Mouse (Mus musculus) brain, embryonic 18.5 days (tissue): ENCODE measurements around the gene Piezo1.

Source experiments
- DNase-seq: peaks from one replicate; pipeline ENCODE4 v3.0.0-alpha.2; 2012; ENCODE audit warnings: low read depth, low spot score

The Piezo1 gene

GRCm38 (mm10) chr8:122546066-122546755, 4.9 kb downstream of the Piezo1 start:
- no peak for DNase-seq

DNA sequence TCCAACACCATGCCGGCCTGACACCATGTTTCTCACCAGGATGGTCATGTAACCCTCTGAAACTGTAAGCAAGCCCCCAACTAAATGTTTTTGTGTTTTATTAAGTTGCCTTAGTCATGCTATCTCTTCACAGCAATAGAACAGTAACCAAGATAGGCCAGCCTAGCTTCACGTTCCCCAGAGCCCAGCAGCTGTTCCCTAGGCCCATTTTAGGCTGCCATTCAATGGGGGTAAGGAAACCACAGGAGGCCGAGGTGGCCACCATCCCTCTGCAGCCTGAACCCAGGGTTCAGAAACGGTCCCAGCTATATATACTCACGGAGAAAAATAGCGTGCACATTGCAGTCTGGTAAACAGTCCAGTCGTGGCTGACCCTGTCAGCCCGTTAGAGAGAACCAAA, 7.0 kb downstream of the Piezo1 start:
- DNase-seq, result no peak

GRCm38 (mm10) chr8:122538310-122539076, 12.6 kb downstream of the Piezo1 start:
- no peak for DNase-seq

GRCm38 (mm10) chr8:122537812-122538211, 13.3 kb downstream of the Piezo1 start:
- no peak for DNase-seq

- no peak for DNase-seq
Observed at GRCm38 (mm10) chr8:122537033-122537432, 14.1 kb downstream of the Piezo1 start.

- no peak for DNase-seq
Observed at GRCm38 (mm10) chr8:122531312-122531711, 19.8 kb downstream of the Piezo1 start.

GRCm38 (mm10) chr8:122529159-122529558, 22.0 kb downstream of the Piezo1 start:
- no peak for DNase-seq

DNA sequence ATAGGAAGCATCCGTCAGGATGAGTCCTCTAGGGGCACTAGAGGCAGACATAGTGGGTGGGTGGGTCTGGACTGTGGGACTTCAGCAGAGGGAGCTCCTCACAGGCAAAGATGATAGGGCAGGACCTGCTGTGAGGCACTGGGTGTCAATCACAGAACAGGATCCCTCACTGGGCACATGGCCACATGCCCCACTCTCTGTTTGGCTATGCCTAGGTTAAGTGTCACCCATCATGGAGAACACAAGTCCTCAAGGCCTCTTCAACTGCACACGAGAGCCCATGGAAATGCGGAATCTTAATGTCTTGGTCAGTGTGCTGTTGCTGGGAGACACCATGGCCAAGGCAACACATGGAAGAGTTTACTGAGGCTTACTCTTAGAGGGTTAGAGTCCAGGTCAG, 23.2 kb downstream of the Piezo1 start:
- DNase-seq, result no peak

DNA sequence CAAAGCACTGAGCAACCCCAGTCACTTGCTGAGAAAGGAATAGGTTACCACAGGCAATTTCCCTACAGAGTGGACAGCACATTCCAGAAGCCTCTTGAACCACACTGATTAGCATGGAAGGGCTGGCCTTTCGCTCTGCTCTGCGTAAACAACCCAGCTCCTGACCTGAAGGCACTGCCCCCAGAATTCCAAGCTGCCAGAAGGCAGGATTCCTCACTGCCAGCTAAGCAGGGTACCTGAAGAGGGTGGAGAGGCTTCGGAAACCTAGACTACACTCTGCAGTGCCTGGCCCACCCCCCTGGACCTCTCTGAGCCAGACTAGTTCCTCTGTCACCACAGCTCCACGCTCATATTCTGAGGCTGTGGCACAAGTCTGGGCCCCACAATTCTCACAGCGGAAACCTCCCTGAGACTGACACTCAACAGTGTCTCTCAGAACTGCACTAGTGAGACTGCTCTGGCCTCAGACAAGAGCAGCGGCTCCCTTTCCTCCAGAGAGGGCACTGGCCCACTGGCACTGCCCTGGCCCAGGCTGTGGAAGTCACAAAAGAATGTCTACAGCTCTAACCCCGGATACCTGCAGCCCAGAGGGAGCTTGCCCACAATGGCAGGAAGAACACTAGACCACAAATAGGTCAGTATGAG, 24.5 kb downstream of the Piezo1 start:
- no peak for DNase-seq

- no peak for DNase-seq
Observed at GRCm38 (mm10) chr8:122526084-122526483, 25.0 kb downstream of the Piezo1 start.

DNA sequence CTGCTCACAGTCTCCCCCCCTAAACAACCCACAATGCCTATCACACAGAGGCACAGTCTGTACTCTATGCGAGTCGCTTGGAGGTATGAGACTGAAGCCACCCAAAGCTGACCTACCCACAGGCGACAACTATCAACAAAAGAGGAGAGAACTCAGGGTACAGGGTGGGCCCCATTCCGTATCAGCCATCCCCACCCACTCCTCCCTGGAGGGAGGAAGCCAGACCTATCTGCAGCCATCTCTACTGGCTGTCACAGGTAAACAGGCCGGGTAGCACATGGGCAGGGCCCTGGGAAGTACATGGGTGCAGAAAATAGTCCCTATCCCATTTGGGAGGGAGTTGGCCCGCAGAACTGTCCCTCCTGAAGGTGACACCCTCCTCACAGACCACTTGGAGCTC, 26.1 kb downstream of the Piezo1 start:
- no peak for DNase-seq

DNA sequence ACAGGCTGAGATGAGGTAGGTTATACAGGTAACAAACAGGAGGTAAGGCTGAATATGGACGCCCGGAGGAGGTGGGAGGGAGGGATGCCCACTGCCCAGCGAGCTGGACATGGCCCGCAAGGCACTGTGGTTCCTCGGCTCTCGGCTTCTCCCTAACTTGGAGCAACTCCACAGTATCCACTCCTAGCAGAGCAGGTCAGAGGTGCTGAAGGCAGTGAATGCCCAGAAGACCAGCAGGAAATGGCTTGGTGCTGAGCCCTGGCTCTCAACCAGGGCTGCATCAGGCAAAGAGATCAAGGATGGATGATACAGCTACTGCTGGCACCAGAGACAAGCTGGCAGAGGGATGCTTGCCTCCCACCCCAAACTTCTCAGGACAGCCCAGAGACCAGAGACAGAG, 26.6 kb downstream of the Piezo1 start:
- DNase-seq, result no peak

DNA sequence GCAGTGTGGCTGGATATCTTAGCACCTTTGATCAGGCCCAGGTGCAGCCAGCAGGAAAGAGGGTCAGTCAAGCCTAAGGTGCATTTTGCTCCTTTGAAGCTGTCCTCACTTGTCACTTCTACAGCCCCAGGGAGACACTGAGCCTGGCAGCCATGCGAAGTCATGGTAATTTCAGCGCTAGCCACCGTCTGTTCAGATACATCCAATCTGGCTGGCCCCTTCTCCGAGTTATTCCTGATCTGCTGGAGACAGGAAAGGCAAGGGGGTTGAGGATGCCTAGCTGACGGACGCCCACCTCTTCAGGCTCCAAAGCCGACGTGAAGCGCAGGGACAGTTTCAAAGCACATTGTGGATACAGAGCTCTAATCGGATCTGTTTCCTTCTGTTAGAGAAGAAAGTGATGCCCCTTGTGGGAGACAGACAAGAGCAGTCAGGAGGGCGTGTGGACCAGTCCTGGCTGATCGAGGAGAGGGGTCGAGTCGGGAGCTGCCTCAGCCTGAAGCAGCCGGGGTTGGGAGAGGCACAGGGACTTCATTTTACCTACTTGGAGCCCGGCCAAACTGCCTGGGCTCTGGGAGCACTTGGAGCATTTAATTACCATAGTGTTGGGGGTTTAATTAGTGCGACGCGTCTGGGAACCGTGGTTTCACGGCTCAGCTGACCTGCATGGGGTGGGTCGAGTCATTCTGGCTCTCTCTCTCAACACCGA, 27.3 kb downstream of the Piezo1 start:
- DNase-seq, result no peak

- no peak for DNase-seq
Observed at GRCm38 (mm10) chr8:122522796-122523651, 28.1 kb downstream of the Piezo1 start.

DNA sequence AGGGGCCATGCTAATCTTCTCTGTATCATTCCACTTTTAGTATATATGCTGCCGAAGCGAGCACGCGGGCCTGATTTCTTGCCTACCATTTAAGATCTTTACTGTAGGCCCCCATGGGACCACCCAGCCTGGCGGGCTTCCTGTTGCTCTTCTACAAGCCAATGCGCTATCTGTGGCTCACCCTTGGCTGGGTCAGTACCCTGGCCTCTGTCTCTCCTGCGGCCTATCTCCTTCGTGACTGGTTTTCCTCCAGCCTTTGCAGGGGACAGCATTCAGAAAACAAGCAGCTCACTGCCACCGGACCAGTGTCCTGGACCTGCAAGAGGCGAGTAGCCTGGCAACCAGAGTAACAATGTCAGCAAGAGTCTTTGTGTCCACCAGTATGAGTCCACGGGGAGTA, 30.5 kb downstream of the Piezo1 start:
- no peak for DNase-seq

DNA sequence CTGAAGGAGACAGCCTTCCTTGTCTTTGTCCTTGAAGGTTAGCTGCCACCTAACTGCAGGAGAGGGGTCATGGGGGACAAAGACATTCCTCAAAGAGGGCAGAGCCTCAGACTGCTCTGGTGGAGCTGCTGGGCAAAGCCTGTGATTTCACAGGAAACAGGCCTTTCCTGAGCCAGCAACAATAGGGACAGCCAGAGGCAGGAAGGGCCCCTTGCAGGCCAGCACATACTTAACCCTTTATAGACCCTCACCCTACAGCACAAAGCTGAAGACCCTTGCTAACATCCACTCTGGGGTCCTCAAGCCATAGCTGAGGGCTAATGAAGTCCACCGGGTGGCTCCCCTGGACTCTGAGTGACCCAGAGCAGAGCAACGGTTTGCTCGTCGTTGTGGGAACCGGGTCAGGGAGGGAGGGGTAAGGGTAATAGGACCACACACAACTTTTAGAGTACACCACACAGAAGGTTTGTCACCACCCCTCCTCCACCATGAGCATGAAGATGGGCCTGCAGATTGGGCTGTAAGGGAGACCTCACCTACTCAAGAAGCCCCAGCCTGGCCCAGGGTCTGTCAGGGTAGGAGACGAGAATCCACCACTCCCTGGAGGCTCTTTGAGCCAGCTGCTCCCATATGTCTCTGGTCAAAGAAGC, 33.5 kb downstream of the Piezo1 start:
- DNase-seq, result no peak

DNA sequence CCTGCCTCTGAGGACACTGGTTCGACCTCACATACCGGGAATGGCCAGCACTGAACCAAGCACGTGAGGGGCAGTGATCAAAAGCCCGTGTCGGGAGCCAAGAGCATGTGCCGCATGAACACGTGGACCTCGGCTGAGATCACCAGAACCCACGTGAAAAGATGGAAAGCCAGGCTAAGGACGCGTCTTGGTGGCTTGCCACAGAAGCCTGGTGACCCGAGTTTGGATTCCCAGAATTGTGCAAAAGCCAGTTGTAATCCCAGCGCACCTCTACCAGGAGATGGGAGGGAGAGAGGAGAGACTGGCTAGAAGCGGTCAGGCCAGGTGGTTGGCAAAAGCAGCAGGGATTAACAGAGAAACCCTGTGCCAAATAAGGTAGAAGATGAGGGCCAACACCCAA, 35.4 kb downstream of the Piezo1 start:
- no peak for DNase-seq

- no peak for DNase-seq
Observed at GRCm38 (mm10) chr8:122512392-122512791, 38.7 kb downstream of the Piezo1 start.

DNA sequence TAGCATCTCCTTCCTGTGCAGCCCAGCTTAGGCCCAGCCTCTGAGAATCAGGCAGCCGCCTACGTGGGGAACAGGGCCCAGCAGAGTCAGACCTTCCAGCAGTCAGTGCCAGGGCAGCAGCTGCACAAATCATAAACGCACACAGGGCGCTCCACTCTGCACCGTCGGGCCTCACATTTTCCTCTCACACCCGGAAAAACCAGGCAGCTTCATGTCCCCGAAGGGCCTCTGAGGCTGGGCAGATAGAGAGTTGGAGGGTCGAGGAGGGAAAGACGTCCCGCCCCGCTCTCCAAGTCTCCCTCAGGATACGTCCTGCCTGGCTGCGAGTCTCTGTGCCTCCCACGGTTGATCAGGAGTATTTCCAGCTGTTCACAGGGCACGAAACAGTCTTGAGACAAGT, 39.6 kb downstream of the Piezo1 start:
- no peak for DNase-seq

DNA sequence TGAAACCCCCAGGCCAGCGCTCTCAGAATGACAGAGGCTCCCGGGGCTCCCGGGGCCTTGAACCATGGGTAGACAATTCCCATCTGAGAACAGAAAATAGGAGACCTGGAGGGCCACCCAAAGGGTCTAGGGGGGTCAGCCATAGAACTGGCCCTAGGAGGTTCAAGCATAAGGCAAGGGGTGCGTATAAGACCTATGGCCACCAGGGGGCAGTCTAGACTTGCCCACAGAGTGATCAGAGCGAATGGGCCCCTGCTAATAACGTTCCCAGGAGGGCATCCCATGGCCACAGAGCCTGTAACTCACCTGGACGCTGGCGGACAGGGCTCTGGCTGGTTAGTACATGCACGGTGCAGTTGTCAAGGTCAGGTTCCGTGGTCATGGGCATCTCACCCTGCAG, 50.3 kb downstream of the Piezo1 start:
- no peak for DNase-seq

DNA sequence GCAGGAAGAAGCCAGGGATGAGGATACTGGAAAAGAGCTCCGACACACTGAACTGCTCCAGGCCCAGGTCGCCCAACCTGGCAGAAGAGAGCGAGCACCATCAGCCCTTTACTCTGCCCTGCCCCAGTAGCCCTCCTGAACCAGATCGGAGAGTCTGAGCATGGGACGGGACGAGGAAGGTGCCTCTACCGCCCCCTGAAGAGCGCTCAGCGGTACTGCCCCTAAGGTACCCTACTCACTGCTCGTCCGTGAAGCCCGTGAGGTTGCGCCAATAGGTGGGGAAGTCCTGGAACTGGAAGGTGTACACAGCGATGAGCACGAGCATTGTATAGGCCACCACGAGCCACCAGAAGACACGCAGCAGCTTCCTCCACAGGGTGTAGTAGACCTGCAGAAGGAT, 53.2 kb downstream of the Piezo1 start:
- no peak for DNase-seq
